Mouse (Mus musculus) layer of hippocampus, adult 2 months (tissue): ENCODE measurements around the gene Cyb561d2. TPM values are rescaled to one million over a fixed set of nuclear protein-coding genes. Genes with fewer than 3 reads are reported as not detected.
"Not testable (repeated sequence)": the region's sequence is repeated elsewhere in the genome, so short reads cannot be mapped to it uniquely, and the experiment has no call there.

Source experiments
- DNase-seq, 2 experiments: peaks; one replicate each; pipeline ENCODE4 v3.0.0; 2022; ENCODE audit warnings: low spot score in 2 of 2
- H3K27ac ChIP-seq: fragments of 200-600 bp; 2 replicates; pipeline ENCODE4 v1.8.1; 2022
- H3K4me3 ChIP-seq: fragments of 200-600 bp; 2 replicates; pipeline ENCODE4 v1.8.1; 2022; ENCODE audit warnings: mild to moderate bottlenecking
- CTCF ChIP-seq: fragments of 200-600 bp; conservative IDR thresholded peaks from 2 replicates; pipeline ENCODE4 v1.8.1; 2022; ENCODE audit warnings: antibody characterized with exemption, mild to moderate bottlenecking, moderate library complexity
- total RNA-seq, 2 experiments: library from RNA; stranded (reverse); gene quantifications; 2 replicates each; pipeline ENCODE4 v1.2.3; 2021

Cyb561d2 gene
- total RNA-seq, 2 experiments from 2014 or later: 13.8 to 15.3 TPM

DNA sequence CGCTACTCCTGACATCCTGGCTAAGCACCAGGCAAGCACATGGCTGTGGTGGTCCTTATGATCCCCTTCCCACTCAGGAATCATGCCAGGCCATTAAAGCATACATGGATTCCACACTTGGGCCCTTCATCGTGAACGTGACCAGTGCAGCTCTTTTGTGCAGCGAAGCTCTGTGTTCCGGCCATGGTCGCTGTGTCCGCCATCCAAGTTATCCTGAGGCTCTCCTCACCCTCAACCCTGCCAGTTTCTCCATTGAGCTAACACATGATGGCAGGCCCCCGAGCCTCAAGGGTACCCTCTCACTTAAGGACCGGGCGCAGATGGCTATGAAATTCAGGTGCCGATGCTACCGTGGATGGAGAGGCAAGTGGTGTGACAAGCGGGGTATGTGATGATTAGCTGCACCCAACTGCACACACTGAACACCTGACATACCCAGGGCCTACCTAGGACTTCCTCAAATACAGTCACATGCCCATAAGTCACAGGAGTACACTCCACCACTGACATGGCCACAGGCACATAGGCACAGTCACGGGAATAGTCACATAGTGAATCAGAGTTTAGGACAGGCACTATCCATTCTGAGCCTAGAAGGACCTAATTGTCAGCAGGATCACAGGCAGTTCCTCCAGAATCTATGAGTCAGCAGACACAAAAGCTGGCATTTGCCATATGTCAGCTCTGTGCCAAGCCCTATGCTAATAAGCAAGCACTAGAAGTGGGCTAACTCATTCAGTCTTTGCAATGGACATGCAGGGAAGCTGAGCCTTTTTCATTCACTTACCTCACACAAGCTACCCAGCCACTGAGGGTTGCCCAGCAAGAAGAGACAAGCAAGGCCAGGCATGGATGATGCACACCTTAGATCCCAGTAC is 37.3 kb upstream of the Cyb561d2 start:
- H3K4me3 ChIP-seq: no peak overlapping the region
- DNase-seq: peak in 1 of 2 experiments; percentile 33
- peak overlapping the region; percentile 92 for H3K27ac ChIP-seq
- TF ChIP-seq CTCF: no peak

DNA sequence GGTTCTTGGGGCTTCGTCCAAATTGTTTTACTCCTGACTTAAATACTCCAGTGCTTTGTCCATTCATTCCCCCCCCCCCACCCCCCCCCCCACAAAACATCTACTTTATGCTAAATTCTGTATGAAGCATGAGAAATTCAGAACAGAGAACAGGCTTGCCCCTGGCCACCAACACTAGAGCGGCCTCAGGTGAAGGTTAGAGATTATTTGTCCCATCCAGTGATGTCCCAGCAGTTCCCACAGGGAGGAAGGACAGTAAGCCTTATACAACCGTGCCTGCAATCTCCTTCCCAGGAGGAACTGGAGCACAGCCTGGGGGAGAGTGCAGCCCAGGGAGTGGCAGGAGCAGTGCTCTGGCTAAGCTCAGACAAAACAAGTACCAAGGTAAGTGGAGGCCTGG is 36.6 kb upstream of the Cyb561d2 start, which contains the start of gene Naa80:
Gene Naa80 (plus strand): TSS at position 301 of the 400 bp plus-strand sequence.
- Histone ChIP-seq H3K4me3 (no peak within 1 kb of the TSS), H3K27ac (peak within 1 kb of the TSS; percentile 92)
- no peak for DNase-seq
- TF ChIP-seq CTCF: no peak

DNA sequence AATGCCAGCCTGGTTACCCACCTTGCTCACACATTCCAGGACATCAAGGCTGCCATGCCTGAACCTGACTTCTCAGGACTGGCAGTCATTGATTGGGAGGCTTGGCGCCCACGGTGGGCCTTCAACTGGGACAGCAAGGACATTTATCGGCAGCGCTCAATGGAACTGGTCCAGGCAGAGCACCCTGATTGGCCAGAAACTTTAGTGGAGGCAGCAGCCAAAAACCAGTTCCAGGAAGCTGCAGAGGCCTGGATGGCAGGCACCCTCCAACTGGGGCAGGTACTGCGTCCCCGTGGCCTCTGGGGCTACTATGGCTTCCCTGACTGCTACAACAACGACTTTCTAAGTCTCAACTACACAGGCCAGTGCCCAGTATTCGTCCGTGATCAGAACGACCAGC is 35.9 kb upstream of the Cyb561d2 start:
- Histone ChIP-seq H3K4me3 (no peak overlapping the region), H3K27ac (peak overlapping the region; percentile 15; the same call in 1 of the 2 replicates)
- DNase-seq: no peak
- TF ChIP-seq CTCF: no peak

DNA sequence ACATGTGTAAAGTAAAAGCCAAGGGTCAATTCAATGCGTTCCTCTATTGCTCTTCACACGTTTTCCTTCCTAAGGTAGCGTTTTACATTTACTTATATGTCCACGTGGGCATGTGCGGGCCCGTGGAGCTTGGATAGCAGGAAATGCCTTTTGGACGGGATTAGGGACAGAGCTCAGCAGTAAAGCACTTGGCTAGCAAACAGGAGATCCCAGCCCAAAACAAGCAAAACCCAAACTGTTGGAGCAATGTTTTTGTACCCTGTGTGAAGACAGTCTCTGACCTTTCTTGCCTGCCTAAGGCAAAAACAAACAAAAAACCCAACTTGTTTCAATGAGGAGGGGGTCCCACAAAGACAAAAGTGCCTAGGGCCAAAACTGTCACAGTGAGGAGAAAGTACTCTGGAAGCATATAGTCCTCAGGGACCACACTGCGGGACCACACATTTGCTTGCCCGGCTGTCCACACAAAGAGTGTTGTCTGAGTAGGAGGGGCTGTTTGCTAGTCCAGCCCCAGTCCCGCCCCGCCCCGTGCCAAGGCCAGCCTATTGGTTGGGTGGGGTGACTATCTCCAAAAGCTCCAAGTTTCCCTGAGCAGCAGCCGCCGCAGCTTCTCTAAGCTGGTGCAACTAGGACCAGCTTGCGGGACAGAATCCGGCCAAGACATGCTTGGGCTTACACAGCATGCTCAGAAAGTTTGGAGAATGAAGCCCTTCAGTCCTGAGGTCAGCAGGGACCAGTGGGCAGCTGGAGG is 34.5 kb upstream of the Cyb561d2 start, which contains the start of gene Hyal1:
Gene Hyal1 (plus strand): TSS at position 571 of the 751 bp plus-strand sequence.
- Histone ChIP-seq H3K27ac (peak within 1 kb of the TSS; percentile 76), H3K4me3 (peak within 1 kb of the TSS; percentile 47)
- TF ChIP-seq CTCF: no peak
- DNase-seq: peak; percentile 47 to 58

DNA sequence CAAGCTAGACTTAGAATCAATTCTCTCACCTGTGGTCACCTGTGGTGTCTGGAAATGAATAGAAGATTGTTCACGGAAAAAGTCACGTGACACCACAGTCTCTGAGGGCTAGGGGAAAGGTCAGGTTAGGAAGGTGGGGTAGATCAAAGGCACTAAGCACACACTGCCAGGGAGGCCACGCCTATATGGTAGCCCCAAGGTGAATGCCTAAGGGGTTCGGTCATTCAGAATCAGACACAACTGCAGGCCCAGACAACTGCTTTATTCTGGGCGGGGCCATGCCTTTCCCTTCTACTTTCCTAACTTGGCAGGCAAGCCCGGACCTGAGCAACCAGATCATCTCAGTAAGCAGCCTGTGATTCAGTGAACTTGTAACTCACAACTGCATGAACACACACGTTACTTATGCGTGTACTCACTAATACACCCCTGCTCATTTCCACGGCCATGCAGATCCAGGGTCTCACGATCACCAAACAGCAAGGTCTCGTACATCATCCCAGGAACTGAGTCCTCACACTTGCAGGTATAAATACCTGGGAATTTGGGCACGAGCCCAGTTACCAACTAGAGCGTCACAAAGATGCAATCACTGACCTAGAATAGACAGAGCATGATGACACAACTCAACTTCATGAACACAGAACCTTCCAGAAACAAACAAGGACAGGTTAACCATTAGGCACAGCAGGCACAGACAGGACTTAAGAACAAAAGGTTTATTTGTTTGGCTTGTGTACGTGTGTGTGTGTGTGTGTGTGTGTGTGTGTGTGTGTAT is 33.8 kb upstream of the Cyb561d2 start:
- no peak for TF ChIP-seq CTCF
- Histone ChIP-seq H3K27ac (no peak overlapping the region), H3K4me3 (no peak overlapping the region)
- no peak for DNase-seq

DNA sequence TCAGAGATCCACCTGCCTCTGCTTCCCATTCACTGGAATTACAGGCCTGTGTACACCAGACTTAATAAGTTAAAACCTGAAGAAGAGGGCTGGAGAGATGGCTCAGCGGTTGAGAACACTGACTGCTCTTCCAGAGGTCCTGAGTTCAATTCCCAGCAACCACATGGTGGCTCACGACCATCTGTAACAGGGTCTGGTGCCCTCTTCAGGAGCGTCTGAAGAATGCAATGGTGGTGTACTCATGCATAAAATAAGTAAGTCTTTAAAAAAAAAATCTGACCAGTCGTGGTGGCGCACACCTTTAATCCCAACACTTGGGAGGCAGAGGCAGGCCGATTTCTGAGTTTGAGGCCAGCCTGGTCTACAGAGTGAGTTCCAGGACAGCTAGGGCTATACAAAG is 31.8 kb upstream of the Cyb561d2 start:
- H3K4me3 ChIP-seq, H3K27ac ChIP-seq, DNase-seq: not testable (repeated sequence)
- TF ChIP-seq CTCF: peak; percentile 56

DNA sequence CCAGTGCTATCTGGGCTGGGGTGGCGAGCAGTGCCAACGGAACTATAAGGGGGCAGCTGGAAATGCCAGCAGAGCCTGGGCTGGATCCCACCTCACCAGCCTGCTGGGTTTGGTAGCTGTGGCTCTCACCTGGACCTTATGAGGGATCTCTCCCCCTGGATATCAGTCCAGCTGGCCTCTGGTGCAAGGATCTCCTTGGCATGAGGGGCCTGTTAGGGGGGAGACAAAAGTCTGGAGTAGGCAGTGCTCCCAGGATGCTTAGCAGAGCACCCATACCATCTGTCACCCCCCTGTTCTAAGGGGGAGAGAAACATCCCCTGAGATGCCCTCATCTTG is 30.3 kb upstream of the Cyb561d2 start:
- Histone ChIP-seq H3K27ac (no peak overlapping the region), H3K4me3 (no peak overlapping the region)
- no peak for DNase-seq
- no peak for TF ChIP-seq CTCF

DNA sequence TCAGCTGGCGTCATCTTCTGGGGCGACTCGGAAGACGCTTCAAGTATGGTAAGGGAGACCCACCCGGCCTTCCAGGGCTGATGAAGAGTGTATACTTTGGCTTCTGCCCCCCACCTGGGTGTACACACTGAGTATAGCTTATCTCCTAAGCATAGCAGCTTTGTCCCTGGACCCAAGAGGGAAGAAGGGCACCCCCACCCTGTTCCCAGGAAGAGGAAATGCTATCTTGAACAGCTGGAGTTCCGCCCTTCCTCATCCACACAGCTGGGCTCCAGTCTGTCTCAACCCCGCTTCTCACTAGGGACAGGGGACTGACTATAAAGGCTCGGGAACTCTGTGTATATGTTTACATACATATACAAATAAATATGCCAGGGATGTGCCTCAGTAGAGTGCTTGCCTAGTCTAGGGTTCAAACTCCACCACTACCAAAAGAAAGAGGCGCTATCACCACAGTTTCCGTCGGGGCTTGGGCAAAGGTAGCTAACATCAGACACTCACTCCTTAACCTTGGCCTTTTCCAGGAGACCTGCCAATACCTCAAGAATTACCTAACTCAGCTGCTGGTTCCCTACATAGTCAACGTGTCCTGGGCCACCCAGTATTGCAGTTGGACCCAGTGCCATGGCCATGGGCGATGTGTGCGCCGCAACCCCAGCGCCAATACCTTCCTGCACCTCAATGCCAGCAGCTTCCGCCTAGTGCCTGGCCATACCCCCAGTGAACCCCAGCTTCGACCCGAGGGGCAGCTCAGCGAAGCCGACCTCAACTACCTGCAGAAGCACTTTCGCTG is 29.7 kb upstream of the Cyb561d2 start:
- H3K4me3 ChIP-seq: no peak overlapping the region
- TF ChIP-seq CTCF: no peak

DNA sequence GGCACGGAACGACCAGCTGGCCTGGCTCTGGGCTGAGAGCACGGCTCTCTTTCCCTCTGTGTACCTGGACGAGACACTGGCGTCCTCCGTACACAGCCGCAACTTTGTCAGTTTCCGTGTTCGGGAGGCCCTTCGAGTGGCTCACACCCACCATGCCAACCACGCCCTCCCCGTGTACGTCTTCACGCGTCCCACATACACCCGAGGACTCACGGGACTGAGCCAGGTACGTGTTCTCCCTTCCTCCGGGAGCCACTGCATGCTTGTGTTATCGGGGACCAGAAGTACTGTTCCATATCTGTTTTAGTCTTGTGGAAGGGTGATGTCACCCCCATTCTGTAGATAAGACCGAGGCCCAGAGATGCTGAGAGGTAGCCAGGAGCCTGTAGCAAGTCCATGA is 28.9 kb upstream of the Cyb561d2 start:
- H3K4me3 ChIP-seq: no peak overlapping the region; the same call in 1 of the 2 replicates
- no peak for TF ChIP-seq CTCF
- H3K27ac ChIP-seq: no peak overlapping the region
- no peak for DNase-seq

More for the DNA sequence above, 29.7 kb upstream of the Cyb561d2 start:
- no peak for DNase-seq
- no peak overlapping the region for H3K27ac ChIP-seq

DNA sequence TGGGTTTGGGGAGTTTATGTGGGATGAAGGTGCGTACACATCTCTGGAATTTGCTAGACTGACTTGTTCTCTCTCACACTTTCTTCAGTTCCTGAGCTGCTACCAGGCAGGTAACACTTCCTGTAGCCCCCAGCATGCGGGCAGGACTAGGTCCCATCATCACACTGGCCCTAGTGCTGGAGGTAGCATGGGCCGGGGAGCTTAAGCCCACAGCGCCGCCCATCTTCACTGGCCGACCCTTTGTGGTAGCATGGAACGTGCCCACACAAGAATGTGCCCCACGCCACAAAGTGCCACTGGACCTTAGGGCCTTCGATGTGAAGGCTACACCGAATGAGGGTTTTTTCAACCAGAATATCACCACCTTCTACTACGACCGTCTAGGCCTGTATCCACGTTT is 28.0 kb upstream of the Cyb561d2 start:
- no peak for DNase-seq
- no peak for TF ChIP-seq CTCF
- peak overlapping the region; percentile 91 for H3K4me3 ChIP-seq
- no peak overlapping the region; the same call in 1 of the 2 replicates for H3K27ac ChIP-seq

DNA sequence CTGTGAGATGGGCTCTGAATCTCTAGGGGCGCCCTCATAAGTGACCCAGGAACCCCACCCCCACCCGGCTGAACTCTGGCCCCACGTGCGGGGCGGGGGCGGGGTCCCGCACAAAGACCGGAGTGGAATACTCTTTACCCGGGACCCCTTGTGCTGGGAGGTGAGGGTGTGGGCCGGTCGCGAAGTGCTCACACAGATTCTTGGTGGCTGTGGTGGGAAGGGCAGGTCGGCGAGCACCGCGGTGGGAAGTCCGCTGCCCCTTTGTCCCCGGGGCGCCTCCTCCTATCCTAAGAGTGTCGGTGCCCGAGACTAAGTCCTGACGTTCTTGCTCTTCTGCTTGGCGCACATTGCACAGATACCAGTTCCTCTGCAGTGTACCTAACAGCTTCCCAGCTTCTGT is 27.3 kb upstream of the Cyb561d2 start:
- H3K27ac ChIP-seq: peak overlapping the region; percentile 96
- no peak for TF ChIP-seq CTCF
- DNase-seq: no peak
- peak overlapping the region; percentile 91 for H3K4me3 ChIP-seq
